Mouse (Mus musculus) cerebellum, adult 18-20 months (tissue): ENCODE data around the gene Gse1.

Experiments
- DNase-seq, 2 experiments: peaks; one replicate each; pipeline ENCODE4 v3.0.0; 2021

Gene Gse1

DNA sequence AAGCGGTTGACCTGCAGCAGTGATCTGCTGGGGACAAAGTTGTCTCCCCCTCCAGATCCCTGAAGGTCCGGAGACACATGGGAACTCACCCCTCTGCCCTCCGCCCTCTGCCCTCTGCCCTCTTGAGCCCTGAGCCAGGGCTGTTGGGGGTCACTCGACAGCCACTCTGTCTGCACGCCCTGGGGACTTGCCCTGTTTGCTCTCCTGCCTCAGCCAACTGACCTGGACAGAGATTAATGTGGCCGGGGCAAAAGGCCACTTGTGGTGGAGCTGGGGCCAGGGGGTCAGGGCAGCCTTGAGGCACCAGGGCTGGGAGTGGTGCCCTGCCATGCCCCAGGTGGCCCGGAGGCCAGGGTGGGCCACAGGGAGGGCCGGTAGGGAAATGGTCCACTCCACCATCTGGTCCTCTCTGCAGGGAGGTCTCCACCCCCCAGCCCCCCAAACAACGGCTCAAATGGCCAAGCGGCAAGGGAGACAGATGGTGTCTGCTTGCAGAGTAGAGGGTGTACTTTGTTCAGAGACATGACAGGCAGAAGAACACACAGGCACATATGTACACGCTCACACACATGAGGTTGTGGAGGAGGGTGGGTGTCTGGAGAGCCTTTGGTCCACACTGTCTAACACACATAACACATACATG is 181.2 kb downstream of the Gse1 start:
- DNase-seq = no peak

DNA sequence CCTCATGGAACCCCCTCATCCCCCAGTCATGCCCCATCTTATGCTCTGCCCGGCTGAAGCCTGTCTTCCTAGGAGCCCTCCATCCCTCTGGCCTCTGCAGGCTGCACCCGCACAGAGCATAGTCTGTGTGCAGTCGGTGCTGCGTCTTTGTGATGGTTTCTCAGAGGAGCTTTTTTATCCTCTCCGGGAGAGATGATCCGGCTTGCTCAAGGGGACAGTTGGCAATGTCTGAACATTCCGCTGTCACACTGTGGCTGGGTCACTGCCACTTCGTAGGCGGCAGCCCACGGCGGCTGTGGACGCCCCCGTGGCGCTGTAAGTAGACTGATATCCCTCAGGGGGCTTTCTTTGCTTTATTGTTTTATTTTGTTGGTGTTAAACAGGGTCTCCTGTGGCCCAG is 182.8 kb downstream of the Gse1 start:
- no peak for DNase-seq

DNA sequence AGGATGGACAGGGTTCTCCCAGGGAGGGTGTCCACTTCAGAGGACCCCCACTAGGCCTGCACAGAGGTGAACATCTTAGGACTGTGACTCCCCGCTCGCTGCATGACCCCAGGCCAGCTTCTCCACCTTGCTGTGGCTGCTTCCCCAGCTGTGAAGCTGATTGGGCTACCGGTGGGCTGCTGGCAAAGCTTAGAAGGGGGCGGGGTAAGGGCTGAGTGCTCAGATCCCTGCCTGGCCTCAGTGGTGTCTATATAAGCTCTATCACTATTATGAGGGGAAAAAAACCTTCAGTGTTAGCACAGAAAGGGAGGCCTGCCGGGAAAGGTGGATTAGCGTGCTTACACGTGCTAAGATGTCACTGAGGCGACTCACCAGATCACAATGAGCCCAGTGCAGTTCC is 183.6 kb downstream of the Gse1 start:
- DNase-seq = no peak

DNA sequence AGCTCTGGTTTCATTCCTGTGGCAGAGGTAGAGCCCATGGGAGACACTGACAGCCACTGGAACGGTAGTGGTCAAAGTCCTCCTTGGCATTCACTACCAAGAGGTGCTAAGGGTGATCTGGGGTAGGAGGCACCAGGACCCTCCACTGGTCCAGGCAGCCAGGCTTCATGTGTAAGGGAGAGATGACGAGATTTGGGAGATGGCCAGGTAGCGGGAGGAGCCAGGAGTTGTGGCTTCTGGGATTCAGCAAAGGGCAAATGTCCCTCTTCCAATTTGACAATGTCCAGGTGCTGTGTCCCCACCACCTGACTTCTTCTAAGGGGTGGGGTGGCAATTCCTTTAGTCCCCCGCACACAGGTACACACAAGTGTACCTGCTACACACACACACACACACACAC is 184.1 kb downstream of the Gse1 start:
- no peak for DNase-seq

DNA sequence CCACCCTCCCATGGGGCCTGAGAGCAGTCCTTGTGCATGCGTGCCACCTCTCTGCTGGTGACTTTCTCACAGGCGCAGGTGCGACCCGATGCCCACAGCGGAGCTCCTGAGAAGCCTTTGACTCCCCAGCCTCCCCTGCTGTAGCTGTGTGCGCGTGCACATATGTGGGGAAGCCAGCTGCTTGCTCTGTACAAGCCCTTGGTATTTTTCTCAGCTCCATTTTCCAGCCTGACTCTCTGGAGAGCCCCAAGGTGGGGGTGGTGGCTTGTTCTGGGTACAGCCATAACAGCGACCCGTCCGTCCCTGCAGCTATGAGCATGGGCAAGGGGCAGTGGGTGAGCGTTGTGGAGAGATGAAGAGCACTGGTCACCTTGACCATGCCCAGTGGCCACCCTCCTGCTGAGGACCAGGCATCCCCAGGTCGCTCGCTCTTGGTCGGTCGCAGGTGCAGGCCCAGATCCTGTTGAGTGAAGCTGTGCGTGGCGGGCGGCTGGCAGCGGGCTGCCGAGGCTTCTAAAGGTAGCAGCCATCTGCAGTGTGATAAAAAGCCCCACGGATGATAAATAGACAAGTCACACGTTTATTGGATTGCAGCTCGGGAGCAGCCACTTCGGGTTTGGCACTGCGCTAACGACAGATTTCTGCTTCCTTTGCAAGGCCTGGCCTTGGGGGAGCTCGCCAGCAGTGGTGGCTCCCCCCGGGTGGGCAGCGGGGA is 184.8 kb downstream of the Gse1 start:
- no peak for DNase-seq

DNA sequence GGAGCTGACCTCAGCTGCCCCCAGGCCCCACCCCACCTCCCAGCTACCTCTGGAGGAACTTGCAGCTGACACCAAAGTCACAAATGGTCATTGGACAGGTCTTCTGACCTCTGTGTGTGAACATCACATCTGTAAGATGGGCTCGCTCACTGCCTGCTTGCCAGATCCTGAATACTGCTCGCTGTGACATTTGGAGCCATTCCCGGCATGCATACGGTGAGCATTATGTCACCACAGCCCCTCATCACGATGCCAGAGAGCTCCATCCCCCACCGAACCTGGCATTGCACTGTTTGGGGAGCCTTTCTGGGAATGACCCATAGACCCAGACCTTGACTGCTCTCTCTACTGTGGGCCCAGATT is 185.4 kb downstream of the Gse1 start:
- DNase-seq = no peak

DNA sequence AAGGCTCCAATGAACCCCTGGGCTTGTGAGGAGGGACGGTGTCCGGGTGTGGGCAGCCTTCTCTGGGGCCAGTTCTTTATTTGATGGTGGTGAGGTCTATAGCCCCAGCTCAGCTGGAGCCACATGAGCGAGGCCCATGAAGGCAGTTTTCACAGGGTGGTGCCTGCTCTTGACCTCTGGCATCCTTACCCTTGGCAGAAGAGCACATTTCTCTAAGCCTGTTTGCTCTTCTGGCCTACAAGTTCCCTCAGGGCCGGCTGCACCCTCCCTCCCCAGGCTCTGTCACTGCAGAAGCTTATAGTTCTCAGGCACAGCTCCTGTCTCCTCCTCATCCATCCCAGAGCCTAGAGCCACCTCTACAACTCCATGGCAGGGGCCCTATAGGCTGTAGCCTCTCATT is 186.0 kb downstream of the Gse1 start:
- no peak for DNase-seq

DNA sequence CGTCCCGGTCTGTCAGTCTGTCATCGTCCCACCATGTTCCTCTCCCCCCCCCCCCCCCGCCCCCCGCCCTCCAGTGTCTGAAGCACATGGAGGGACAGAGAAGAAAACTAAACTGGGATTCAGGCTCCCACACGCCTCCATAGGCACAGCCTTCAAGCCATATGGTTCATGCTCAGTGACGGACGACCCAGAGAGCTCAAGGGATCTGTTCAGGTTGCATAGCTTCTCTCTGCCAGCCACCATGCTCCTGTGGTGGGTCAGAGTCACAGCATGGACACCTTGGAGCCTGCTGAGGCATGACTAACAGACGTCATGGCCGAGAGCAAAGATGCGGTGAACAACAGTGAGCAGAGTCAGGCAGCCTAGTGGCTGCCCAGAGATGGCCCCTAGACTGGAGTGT is 187.2 kb downstream of the Gse1 start:
- DNase-seq = no peak

DNA sequence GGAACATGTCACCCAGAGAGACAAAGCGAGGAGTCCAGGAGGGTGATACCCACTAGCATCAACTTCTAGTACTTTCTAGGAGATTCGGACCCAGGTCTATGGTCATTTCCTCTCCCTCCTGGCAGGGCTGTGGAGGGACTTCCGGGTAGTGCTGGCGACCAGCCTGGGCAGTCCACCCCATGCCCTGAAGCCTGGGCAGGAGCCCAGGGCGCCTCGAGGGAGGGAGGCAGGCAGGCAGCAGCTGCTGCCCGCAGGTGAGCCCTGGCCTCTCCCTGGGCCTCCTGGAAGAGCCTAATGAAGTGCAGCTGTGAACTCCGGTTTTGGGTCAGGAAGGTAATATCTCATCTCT is 187.9 kb downstream of the Gse1 start:
- no peak for DNase-seq

DNA sequence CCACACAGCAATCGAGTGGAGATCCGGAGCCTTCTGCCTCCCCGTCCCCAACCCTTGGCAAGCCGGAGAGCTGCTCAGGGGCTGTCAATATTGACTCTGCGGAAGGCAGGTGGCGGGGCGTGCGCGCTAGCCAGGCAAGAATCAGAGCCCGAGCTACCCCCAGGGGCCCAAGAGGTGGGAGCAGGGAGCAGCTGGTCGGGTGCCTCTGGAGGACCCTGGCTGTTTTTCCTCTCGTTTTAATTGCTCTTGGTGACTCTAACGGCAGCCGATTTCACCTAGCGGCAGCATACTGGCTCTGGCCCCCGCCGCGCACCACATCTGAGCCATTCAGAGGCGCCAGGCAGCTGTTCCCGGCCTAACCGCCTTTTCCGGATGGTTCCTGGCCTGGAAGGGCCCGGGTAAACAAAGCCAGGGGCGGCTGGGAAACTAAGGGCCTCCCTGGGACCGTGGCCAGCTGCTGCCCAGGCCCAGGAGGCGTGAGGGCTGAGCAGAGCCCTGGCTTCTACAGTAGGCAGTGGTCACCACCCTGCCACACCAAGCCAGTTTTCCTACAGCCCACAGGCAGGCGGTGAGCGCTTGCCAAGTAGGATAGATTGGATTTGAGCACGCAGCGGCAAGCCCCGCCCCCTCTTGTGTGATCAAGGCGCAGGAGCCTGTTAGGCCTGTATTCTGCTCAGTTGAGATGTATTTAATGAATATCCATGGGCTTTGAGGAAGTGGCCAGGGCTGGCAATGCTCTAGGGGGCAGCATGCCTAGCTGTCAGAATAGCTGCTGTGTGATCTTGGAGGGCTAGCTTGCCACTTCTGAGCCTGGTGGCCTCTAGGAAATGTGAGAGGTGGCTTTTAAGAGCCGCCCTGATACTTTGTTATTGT is 188.5 kb downstream of the Gse1 start:
- DNase-seq = peak; percentile 39 to 49

DNA sequence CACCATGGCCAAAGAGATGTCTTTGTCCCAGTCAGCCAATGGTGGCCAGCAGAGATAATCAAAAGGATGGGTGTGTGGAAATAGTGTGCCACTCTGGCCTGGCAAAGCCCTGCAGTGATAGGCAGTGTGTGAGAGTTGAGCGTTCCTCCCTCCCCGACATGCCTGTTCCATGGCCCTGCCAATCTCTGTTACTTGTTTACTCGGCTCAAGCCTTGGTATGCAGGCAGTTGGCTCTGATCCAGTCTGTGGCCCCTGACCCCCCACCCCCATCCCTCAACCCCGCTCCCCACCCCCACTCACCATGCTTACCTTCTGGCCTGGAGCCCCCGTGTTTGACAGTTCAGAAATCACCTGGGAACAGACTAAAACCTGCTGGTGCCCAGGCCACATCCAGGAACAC is 189.9 kb downstream of the Gse1 start:
- DNase-seq = no peak

DNA sequence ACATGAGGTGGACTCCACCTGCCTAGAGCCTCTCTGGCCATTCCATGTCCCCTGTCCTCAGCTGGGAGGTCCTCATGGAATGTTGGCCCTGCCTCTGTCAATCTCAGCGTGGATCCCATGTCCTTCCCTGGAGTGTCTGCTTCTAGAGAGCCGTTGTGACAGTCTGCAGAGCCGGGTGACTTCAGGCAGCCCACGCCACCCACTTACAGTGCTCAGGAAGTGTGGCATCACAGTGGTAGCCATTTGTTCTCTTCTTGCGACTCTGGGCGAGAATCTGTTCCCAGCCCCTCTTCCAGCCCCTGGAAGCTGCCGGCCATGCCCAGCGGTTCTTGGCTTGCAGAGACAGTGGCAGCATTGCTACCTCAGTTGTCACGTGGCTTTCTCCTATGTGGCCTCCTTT is 191.4 kb downstream of the Gse1 start:
- no peak for DNase-seq

DNA sequence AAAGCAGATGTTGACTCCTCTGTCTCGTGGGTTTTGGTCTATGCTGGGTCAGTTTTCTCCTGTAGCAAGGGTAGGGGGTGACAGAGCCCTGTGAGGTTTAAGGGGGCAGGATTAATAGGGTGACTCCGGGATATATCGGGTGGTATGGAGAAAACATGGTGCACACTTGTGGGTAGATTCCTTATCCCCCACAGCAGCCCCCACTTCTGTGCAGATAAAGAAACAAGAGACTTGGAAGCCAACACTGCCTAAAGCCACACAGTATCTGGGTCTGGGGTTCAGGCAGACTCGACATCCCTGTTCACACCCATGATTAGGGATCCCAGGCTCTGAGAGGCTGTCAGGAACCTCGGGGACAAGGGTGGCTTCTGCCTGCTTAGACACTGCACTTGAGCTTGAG is 192.0 kb downstream of the Gse1 start:
- no peak for DNase-seq

DNA sequence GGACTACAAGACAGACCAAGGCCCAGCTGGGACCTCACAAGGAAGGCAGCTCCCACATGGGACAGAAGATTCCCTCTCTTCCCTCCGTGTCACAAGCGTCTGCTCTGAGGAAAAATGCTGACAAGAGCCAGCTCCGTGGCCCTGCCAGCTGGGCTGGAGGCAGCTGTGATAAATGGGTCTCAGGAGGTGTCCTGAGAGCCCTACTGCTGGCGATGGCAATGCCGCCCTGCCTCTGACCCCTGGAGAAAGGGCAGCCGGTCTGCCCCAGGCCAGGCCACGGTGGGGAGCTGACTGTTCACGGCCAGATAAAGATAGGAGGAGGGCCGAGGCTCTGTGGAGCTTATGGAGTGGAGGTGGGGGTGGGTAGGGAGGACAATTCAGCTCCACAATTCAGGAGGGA is 193.4 kb downstream of the Gse1 start:
- no peak for DNase-seq

DNA sequence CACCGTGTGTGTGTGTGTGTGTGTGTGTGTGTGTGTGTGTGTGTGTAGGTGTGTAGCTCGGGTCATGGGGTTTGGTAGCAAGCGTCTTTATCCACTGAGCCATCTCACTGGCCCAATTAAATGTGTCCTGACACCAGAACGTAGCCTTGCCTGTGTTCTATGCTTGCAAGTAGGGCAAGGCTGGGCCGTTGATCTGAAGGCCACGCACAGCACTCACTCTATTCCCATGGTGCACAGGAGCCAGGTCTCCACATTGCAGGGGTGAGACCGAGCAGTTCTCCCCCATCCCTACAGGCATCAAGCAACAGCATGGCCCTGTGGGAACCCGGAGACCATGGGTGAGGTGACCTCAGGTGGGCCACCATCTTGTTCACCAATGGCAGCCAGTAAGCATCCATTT is 194.0 kb downstream of the Gse1 start:
- DNase-seq = no peak

DNA sequence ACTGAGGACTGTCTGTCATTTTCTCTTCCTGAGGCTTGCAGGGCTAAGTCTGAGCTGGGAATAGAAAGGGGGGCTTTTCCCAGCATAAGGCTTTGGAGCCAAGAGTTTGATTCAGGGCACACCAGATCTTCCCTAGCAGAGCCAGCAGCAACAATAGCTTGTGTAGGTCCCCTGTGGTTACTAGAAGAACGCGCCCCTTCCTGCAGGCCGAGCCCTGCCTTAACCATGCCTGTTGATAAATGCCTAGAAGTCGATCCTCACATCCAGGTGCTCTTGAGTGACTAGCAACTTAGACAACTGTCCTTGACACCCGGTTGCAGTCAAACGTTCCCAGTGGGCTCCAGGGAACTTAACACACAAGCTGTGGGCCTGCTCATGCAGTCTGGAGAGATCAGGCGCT is 195.3 kb downstream of the Gse1 start:
- DNase-seq = no peak

DNA sequence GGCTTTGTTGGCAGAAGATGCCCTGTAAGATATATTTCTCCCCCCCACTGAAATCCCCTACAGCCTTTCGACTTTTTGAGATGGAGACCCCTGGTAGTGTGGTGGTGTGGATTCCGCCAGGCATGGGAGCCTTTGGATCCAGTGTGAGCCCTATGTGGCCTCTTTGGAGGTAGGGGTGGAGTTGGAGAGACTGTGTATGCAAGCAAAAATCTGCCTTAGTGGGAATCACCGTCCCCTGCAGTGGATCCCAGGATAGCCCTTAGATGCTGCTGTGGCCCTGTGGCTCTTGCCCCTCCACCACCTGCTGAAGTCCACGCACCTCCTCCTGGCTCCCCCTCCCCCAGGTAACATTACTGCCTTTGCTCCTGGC is 196.6 kb downstream of the Gse1 start:
- no peak for DNase-seq

DNA sequence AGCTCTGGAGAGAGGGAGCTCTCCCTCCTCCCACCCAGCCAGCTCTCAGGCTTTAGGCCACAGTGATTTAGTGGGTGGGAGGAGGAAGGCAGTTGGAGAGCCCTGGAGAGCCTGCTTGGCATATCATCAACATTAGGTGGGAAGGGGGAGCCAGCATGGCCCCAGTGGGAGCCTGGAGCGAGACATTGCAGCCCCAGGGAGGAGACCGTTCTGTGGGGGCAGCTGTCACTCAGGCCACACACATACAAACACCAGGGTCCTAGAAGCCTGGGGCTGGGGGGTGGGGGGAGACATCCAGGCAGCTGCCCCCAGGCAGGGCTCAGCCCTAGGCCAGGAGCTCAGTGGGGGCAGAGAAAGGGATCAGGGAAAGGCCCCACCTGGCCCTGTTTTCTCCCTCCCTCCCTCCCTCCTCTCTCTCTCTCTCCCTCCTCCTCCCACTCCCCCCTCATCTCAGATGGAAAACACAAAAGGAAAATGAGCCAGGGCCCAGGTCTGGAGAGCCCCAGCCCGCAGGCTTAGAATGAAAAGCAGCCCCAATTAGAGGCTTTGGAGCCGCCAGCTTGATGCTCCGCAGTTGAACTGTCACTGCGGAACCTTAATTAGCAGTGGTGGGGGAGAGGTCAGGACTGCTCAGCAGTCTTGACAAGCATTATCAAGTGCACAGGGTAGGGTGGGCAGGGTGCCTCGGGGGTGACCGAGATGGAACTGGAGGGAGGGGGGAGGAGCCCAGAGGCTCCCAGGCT is 197.1 kb downstream of the Gse1 start:
- no peak for DNase-seq

DNA sequence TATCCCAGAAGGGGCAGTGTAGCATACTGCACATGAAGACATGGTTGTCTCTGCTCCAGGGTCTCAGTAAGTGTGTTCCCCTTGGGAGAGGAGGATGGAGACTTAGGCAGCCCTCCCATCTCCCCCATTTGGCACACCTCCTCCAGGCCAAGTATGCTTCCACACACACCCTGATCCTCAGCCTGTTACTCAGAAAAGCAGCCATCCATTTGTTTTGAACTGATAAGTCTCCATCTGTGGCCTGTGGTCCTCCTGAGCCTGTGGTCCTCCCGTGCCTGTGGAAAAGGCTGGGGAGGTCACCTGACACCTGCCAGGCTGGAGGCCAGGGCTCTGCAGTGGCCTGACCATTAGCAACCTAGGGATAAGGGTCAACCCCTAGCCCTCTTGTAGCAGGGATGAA is 197.8 kb downstream of the Gse1 start:
- DNase-seq = no peak

DNA sequence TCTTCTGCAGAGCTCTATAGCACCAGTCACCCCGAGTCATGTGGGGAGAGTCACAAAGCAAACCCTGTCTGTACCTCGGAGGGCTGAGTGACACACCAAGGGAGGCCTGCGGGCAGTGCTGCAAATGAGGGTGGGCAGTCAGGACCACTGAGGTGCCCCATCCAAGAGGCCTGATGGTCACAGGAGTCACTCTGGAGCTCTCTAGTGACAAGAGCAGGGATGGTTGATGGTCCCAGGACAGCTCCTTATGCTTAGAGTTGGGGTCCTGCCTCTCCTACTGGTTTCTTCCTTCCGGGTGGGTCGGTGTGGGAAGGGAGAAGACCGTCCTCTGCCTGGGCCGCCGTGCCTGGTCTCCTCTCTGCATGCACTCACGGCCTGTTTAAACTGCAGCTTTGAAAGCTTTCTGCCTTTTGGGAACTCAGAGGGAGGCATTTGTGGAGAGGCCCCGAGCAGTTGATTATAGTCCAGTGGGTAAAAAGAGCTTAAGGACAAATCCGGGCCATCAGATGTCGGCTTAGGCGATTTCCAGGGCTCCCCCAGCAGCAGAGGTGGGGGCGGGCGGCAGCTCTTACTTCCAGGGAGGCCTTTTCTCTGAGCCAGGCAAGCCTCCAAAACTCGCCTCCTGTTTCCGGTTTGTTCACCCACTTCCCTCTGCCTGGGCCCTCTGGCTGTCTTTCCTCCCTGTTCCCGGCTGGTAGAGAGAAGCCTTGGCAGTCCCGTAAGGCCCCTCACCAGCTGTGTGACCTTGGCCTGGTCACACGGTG is 198.5 kb downstream of the Gse1 start:
- peak in 1 of 2 experiments; percentile 44 for DNase-seq

DNA sequence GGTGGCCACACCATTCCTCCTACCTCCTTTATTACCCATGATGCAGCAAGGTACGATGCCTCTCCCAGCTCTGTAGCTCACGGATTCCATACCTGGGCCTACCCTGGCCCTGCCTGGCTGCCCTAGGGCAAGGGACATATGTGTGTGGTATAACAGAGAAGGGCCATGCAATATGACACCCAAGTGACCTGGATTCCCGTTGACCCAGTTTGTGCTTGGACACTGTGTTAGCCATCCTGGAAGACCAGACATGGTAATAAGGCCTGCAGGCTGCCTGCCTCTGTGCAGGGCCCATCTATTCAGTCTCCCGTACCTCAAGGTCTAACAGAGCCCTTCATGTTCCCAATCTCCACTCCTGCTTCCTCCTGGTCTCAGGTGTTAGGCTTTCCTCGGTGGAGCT is 200.2 kb downstream of the Gse1 start:
- no peak for DNase-seq

DNA sequence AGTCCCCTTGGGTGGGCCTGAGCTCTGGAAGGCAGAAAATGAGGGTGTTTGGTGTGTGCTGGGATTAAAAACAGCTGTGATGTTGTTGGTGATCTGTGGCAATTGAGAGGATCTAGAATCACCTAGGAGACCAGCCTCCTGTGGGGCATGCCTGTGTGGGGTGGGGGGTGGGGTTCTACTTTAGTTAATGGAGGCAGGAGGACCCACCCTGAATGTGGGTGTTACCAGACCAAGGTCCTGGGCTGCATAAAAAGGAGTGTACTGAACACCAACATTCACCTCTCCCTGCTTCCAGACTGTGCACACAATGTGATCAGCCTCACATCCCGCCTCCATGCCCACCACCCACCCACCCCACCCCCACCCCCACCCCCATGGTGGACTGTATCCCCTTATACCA is 200.9 kb downstream of the Gse1 start:
- DNase-seq = no peak

DNA sequence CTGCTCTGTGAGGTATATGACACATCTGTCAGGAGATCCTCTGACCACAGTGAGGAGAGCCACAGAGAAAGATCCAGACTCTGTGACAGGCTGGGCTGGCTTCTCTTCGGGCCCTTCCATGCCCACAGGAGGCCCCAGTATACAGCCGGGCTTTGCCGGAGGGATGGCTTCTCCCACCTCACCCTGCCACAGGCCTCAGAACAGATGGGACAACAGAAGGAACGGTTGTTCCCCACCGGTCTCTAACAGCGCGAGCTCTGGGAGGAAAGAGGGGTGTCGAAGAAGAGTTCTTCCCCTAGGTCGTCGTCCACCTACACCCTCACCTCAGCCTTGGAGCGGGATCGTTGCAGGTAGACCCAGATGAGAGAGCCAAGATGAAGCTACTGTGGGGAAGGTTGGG is 202.8 kb downstream of the Gse1 start:
- DNase-seq = peak in 1 of 2 experiments; percentile 53
